Mouse (Mus musculus) retina, postnatal 7 days (tissue): ENCODE data around the gene Mmp27.

Experiments
- DNase-seq: peaks from one replicate; pipeline ENCODE4 v3.0.0-alpha.2; 2012; ENCODE audit warnings: low read depth, low spot score

Mmp27 gene

GRCm38 (mm10) chr9:7571162-7571561, at the start of gene Mmp27:
Gene Mmp27, plus strand, starts transcription at chr9:7571396.
- DNase-seq, result no peak

DNA sequence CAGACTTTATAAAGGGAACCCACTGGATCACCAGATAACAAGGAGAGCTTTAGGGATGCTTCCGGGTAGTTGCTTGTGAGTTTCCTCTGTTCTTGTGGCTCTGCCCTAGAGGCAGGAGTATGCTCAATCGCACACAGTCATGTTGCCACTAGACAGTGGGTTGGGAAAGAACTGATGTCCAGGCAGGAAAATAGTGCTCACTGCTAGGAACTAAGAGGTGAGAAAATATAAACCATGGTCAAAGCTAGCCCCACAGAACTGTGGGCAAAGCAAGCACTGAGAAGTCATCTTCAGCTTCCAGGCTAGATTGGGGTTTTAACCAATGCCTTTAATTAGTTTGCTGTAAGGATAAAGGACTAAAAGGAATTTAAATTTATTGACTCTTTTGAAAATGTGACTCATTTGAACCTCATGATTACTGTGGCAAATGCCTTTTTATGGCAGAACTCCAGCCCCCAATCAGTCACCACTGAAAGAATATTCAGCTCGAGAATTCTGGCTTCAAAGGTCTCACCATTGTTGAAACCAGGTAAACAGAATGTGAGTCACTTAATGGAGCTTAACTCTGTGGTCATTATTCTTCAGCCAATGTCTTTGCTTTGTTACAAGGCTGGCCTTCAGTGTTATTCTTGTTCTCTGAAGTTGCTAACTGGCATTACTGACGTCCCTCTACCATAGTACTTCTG, 44.8 kb upstream of the Mmp27 start:
- no peak for DNase-seq

- DNase-seq, result no peak
Measured at GRCm38 (mm10) chr9:7542763-7543162, 28.4 kb upstream of the Mmp27 start.

- no peak for DNase-seq
Measured at GRCm38 (mm10) chr9:7544923-7545457, 26.2 kb upstream of the Mmp27 start.

- no peak for DNase-seq
Measured at GRCm38 (mm10) chr9:7545471-7545870, 25.7 kb upstream of the Mmp27 start.

- no peak for DNase-seq
Measured at GRCm38 (mm10) chr9:7545920-7546319, 25.3 kb upstream of the Mmp27 start.

DNA sequence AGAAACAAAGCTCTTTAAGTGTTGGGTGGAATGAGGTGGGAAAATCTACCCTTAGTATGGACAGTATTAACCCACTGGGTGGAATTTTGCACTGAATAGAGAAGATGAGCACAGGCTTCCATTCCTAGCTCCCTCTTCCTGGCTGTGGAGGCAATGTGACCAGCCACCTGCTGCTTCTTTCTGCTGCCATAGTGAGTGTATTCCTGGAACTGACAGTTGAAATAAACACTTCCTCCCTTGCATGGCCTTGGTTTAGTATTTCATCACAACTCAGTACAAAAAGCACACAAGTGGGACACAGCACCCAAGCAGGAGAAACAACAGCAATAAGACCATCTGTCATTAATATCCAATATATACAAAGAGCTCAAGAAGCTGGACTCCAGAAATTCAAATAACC, 19.3 kb upstream of the Mmp27 start:
- no peak for DNase-seq

DNA sequence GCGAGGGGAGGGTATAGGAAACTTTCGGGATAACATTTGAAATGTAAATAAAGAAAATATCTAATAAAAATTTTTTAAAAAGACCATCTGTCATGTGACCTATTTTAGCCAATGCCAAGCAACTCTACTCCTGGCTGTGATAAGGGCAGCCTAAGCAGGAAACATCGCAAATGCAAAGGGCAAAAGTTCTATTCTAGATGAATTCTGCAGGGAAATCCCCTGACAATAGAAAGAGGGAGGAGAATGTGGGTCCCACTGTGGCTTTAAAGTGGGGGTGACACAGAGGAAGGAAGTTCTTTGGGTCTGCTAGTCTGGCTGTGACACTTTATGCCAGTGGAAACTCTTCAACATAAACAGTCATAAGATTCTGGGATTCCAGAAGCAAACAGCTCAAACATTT, 17.7 kb upstream of the Mmp27 start:
- no peak for DNase-seq

- DNase-seq, result no peak
Measured at GRCm38 (mm10) chr9:7554382-7554781, 16.8 kb upstream of the Mmp27 start.

- no peak for DNase-seq
Measured at GRCm38 (mm10) chr9:7558221-7559017, 12.8 kb upstream of the Mmp27 start, which contains the start of gene Mmp8. Gene Mmp8, plus strand, starts transcription at chr9:7558456.

- no peak for DNase-seq
Measured at GRCm38 (mm10) chr9:7560026-7560425, 11.2 kb upstream of the Mmp27 start.

GRCm38 (mm10) chr9:7567376-7567775, 3.8 kb upstream of the Mmp27 start:
- DNase-seq, result no peak

DNA sequence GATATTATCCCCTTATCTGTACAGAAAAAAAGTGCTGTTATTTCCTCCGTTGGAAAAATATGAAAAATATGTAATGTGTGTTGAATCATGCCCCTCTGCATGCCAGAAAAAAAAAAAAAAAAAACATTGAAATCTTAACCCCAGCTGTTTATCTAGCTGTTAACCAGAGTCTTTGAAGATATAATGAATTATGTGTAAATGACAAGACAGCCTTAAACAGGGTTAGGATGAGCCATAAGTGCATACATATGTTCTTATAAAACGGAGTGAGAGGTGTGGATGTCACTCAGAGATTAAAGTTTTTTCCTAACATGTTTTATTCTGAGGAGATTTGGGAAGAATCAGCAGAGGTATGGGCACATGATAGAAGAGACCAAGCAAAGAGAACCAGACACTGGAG, 3.3 kb upstream of the Mmp27 start:
- no peak for DNase-seq

GRCm38 (mm10) chr9:7570485-7570884, 711 bp upstream of the Mmp27 start:
- DNase-seq, result no peak

GRCm38 (mm10) chr9:7572188-7572587, 992 bp downstream of the Mmp27 start:
- DNase-seq, result no peak

- no peak for DNase-seq
Measured at GRCm38 (mm10) chr9:7572663-7573308, 1.6 kb downstream of the Mmp27 start.

GRCm38 (mm10) chr9:7575526-7575925, 4.3 kb downstream of the Mmp27 start:
- DNase-seq, result no peak

DNA sequence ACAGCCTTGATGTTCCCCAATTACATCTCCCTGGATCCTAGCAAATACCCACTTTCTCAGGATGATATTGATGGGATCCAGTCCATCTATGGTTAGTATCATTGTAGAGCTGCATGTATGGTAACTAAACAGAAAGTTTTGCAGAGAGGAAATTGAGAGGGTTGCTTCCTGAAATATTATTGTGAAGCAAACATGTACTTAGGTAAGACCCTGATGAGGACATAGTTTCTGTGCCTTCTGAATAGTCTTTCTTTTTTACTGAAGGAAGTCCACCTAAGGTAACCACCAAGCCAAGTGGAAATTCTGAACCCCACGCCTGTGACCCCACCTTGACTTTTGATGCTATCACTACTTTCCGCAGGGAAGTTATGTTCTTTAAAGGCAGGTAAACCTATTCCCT, 6.2 kb downstream of the Mmp27 start:
- no peak for DNase-seq

DNA sequence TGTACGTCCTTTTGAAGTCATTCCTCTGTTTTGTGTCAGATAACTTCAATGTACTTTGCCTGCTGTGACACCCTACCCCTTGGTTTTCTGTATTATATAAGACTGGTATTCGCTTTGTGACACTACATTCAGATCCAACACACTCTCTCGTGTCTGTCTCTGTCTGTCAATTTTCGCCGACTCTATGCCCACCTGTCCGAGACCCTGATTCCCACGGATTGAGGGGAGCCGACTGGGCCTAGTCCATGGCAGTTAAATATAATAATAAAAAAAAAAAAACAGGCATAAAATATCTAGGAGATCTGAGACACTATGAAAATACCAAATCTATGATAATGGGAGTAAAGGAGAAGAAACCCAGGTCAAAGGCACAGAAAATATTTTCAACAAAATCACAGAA, 18.9 kb downstream of the Mmp27 start:
- no peak for DNase-seq

DNA sequence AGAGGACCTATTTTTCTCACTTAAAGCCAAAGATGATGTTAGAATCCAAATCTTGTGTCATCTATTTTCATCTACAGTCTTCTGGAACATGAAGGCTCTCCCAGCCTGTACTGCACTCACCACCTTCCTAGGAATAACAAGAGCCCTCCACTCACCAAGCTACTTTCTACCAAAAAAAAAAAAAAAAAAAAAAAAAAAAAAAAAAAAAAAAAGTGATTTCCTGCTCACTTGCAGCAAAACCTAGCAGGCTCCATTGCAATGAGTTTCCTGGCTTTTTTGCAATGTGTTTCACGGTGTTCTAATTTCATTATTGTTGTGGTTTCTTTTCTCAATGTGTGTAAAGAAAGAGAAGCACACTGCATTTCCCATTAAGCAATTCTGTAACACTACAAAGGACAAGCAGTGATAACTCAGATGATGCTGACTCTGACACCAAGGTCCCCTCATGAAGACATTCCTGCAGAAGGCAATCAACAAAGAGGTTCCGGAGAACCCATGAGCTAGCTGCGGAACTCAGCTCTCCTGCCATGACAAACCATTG, 22.1 kb downstream of the Mmp27 start:
- DNase-seq, result no peak

- peak; percentile 66 for DNase-seq
Measured at GRCm38 (mm10) chr9:7594816-7595540, 23.8 kb downstream of the Mmp27 start.
